Mouse (Mus musculus): ENCODE measurements around the gene Wdr90. TPM values are rescaled to one million over a fixed set of nuclear protein-coding genes. Genes with fewer than 3 reads are reported as not detected.
A peak's percentile ranks its signal among the peaks of the same experiment; 100 is the strongest.
"Not testable (repeated sequence)": the region's sequence is repeated elsewhere in the genome, so short reads cannot be mapped to it uniquely, and the experiment has no call there.

Wdr90 gene
- total RNA-seq, 2 experiments from 2014 or later = 1.2 to 2.1 TPM

DNA sequence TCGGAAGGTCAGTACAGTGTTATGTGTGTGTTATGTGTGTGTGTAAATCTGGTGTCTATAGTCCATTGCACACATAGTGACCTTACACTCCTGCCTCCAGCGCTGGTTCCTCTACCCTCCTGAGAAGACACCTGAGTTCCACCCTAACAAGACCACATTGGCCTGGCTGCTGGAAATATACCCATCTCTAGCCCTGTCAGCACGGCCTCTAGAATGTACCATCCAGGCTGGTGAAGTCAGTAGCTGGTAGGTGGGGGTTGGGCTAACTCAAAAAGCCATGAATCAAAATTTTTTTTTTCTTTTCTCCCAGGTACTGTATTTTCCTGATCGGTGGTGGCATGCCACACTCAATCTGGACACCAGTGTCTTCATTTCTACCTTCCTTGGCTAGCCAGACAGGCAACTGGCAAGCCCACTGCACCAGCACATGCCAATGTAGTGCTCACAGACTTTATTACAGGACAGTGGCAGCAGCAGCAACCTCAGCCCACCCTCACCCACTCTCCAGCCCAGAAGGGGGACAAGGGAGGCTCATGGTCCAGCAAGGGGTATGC is 31.0 kb downstream of the Wdr90 start:
- no peak for DNase-seq

DNA sequence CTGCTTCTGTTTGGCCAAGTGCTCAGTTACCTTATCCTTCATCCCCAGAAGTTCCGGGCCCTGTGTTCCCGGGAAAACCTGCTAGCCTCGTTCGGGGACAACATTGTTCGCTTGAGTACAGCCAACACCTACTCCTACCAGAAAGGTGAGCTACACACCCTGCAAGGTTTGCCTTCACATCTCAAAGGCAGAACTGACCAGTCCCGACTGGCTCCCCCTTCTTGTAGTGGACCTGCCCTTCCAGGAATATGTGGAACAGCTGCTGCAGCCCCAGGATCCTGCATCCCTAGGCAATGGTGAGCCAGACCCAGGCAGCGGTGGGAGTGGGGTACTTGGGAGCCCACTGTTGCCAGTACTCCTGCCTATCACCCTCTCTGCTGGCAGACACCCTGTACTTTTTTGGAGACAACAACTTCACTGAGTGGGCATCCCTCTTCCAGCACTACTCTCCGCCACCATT is 31.7 kb downstream of the Wdr90 start:
- no peak for DNase-seq

DNA sequence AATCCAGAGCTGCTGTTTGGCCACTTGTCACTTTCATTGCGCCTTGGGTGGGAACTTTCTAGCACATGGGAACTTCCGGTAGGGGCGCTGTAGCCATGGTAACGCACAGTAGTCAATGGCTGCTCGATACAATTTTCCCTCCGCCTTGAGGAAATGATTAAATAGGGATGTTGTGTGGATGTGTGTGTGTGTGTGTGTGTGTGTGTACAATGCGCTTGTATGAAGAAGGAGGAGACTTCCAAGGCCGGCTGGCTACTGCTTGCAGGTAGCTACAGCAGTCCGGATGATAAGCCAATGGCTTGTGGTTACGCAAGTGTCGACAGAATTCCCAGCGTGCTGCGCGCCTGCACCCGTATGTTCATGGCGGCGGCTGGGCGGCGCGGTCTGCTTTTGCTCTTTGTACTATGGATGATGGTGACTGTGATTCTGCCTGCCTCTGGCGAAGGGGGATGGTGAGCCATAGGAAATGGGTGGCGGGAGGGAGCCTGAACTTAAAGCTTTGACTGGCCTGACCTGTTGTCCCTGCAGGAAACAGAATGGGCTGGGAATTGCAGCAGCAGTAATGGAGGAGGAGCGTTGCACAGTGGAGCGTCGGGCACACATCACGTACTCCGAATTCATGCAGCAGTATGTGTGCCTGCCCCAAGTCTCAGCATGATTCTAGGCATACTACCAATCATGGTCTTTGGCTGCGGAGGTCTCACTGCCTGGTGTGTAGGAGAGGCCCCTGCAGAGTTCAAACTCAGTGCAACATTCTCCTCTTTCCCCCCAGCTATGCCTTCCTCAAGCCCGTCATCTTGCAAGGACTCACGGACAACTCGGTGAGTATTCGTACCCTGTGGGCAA is 32.4 kb downstream of the Wdr90 start, which contains the start of gene Jmjd8:
TSS of gene Jmjd8 (plus strand) at position 156 of the 846 bp plus-strand sequence.
- DNase-seq = peak; percentile 72

DNA sequence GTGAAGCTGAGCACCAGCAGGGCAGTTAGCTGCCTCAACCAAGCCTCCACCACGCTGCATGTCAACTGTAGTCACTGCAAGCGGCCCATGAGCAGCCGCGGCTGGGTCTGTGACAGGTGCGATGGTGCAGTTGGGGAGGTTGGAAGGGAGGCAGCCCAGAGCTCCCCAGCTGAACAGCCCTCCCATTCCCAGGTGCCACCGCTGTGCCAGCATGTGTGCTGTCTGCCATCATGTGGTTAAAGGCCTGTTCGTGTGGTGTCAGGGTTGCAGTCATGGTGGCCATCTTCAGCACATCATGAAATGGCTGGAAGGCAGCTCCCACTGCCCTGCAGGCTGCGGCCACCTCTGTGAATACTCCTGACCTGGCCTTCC is 33.1 kb downstream of the Wdr90 start:
- DNase-seq = no peak

DNA sequence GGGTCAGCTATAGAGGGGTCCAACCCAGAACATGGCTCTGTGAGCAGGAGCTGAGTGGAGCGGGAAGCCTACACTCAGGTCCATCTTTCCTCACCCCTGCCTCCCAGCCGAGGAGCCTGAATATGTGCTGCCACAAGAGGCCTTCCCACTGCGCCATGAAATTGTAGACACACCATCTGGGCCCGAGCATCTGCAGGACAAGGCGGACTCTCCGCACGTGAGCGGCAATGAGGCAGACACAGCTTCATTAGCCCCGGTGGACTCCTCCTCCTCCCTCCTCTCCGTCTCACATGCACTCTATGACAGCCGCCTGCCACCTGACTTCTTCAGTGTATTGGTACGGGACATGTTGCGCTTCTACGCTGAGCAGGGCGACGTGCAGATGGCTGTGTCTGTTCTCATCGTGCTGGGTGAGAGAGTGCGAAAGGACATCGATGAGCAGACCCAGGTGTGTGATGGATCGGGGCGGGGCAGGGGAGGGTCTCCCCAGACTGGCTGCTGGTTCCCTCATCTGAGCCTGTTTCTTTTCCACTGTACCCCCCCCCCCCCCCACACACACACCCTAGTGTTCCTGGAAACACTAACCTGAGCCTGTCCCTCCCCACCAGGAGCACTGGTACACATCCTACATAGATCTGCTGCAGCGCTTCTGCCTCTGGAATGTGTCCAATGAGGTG is 33.6 kb downstream of the Wdr90 start:
- DNase-seq = no peak

DNA sequence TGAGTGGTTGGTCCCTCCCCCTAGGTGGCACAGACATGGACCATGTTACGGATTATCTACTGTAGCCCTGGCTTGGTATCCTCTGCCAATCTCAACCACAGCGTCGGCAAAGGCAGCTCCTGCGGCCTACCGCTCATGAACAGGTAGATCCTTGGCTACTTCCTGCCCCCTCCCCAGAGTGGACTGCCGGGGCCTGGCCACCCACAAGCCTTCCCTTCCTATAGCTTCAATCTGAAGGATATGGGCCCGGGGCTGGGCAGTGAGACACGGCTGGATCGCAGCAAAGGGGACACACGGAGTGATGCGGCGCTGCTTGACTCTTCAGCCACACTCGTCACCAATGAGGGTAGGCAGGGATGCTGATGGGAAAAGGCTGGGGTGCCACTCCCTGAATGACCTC is 34.3 kb downstream of the Wdr90 start:
- DNase-seq = no peak

DNA sequence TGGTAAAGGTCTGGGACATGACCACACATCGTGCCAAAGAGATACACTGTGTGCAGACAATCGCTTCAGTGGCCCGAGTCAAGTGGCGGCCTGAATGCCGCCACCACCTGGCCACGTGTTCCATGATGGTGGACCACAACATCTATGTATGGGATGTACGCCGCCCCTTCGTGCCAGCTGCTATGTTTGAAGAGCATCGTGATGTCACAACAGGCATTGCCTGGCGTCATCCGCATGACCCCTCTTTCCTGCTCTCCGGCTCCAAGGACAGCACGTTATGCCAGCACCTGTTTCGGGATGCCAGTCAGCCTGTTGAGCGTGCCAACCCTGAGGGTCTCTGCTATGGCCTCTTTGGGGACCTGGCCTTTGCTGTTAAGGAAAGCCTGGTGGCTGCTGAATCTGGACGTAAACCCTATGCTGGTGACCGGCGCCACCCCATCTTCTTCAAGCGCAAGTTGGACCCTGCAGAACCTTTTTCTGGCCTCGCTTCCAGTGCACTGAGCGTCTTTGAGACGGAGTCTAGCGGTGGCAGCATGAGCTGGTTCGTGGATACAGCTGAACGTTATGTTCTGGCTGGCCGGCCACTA is 35.2 kb downstream of the Wdr90 start:
- DNase-seq = no peak

DNA sequence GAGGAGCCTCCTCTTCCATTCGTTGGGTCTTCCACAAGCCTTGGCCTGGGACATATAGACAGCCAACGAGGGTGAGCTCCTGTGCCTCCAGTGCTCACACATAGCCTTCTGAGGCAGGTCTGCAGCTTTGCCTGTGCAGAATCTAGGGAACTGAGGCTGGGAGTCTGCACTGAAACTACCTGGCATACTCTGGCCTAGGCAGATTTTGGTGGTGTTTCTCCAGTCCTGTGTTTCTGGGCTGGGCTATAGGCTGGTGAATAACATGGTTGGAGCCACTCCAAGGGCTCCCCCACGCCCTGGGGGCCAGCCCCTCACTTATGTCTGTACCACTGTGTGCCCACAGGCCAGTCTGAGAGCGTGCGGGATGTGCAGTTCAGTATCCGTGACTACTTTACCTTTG is 36.0 kb downstream of the Wdr90 start:
- no peak for DNase-seq

DNA sequence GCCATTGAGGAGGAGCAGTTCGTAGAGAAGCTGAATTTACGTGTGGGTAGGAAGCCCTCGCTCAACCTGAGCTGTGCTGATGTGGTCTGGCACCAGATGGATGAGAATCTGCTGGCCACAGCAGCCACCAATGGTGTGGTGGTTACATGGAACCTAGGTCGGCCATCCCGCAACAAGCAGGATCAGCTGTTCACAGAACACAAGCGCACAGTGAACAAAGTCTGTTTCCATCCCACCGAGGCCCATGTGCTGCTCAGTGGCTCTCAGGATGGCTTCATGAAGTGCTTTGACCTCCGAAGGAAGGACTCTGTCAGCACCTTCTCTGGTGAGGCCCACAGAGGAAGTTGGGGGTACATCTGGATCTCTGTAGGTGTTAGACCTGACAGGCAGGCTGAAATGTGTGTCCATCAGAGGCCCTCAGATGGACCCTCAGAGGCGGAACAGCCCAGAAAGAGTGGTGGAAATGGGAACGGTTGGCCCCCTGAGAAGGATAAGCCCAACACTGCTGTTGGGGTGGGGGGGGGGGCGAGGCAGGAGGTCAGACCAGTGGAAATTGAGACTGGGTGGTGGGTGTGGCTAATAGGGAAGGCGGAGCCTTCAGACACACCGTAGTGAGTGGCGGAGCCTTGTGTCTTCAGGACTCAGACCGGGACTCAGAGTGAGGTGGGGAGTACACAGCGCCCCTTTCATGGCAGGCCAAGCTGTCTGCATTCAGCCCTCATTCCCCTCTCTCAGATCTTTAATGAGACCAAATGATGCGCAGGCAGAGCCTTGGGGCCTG is 36.7 kb downstream of the Wdr90 start:
- no peak for DNase-seq

DNA sequence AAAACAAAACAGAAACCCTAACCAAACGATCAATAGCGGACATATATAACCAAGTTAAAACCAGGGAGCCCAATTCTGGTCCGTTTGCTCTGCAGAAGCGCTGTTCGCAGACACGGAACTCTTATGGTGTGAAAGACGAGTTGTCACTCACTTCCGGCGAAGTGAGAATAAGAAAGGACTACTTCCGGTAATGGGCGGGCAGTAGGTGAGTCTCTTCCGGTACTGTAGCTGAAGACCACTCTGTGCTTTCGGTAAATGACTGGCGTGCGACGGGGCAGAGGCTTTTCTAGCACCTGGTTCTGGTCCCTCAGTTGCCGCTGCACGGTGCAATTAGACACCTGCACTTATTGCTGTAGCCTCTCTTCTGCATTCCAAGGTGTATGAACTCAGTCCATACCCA is 37.8 kb downstream of the Wdr90 start, which contains the start of gene Wdr24:
TSS of gene Wdr24 (plus strand) at position 176 of the 400 bp plus-strand sequence.
- no peak for DNase-seq

DNA sequence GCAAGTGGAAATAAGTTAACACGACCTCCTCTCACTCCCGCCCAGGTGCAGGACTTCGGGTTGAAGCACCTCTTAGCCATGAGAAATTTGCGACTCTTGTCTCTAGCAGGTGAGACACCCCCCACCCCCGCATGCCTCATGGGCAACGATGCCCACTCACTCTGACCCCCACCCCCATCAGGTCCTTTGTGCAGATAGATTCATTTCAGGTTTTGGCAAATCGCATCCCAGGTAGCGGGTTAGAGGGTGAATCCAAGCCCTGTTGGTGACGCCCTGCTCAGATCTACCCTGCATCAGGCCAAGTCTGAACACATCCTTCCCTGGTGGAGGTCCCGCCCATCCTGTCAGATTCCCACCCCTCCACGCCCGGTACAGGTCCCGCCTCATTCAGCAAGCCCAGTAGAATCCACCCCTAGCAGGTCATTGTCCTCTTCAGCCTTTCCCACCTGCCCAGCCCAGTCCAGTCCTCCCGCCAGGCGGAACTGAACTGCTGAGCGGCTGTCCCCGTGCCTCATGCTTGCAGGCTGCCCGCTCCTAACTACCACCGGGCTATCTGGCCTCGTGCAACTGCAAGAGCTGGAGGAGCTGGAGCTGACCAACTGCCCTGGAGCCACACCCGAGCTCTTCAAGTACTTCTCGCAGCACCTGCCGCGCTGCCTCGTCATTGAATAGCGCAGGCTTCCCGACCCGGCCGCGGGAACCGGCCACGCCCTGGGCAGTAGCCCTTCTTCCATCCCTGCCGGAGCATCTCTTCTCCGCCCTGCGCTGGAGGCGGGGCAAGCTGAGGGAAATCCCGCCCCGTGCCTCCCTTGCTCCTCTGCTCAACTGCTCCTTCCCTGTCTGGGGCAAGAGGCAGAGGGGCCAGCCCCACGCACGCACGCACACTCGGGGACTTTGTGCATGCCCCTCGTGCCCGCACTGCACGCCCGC is 42.2 kb downstream of the Wdr90 start:
- no peak for DNase-seq

DNA sequence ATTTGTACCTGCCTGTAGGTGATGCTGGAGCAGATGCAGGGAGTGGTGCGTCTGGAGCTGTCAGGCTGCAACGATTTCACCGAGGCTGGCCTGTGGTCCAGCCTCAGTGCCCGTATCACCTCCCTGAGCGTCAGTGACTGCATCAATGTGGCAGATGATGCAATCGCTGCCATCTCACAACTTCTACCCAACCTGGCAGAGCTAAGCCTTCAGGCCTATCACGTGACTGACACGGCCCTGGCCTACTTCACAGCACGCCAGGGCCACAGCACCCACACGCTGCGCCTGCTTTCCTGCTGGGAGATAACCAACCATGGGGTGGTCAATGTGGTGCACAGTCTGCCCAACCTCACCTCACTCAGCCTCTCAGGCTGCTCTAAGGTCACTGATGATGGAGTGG is 43.6 kb downstream of the Wdr90 start:
- DNase-seq = no peak

DNA sequence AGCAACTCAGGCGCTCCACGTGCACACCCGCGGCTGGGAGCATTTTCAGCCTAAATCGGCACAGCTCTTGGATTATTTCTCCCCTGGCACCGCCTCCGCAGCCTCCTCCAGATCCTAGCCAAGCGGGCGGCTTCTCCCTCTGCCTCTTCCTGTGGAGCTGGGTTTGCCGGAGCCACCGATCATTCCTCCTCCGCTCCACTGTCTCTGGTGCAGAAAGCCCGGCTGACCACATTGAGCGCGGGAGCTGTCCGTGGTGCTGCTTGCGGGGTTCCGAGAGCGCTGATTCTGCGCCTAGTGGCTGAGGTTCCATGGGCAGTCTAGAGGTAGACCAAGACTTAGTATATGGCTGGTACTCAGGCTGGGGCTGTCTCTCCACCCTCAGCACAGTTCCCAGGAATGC is 47.8 kb downstream of the Wdr90 start:
- DNase-seq = peak; percentile 55

DNA sequence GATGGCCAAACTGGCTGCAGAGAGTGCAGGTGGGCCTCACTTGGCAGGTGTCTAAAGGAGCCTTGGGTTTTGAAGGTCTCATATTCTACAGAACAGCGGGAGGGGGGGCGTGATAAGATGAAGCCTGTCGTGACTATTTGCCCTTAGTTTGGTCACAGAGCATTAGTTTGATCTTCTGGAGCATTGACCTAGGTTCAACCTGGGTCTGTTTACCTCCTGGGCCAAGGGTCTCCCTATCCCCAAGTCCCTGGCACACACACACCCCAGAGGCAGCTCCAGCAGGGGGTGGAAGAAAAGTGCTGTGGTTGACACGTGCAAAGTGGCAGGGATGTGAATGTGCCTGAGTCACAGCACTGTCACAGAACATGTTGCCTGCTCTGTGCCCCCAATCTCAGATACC is 50.4 kb downstream of the Wdr90 start:
- no peak for DNase-seq

DNA sequence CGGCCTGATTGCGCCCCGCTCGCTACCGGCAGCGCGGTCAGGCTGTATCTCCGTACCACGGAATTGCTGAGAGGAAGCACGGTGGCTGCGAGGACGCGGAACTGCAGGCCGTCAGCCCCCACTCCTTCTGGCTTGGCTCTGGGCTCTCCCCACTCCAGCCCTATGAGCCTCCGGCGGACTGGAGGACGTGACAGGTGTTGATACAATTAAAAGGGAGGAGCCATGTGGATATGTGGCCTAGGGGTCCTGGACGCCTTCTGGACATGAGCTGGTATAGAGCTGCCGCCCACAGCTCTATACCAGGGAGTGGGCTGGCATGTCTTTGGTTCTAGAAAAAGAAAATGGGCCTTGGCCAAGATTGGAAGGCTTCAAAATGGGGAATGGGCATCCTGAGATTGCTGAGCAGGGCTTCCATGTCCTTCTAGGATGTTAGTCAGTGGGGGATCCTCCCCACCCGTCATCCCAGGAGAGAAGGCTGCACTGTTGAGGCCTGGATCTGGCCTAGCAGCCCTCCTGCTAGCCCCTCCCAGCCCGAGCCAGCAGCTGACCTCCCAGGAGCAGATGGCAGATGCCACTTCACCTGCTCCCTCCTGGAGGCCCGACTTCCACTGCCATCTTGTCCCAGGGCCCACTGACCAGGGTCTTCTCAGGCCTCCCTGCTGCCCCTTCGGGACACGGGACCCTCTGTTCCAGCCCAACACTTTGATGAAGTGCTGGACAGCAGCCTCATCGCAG is 51.5 kb downstream of the Wdr90 start:
- DNase-seq = no peak

DNA sequence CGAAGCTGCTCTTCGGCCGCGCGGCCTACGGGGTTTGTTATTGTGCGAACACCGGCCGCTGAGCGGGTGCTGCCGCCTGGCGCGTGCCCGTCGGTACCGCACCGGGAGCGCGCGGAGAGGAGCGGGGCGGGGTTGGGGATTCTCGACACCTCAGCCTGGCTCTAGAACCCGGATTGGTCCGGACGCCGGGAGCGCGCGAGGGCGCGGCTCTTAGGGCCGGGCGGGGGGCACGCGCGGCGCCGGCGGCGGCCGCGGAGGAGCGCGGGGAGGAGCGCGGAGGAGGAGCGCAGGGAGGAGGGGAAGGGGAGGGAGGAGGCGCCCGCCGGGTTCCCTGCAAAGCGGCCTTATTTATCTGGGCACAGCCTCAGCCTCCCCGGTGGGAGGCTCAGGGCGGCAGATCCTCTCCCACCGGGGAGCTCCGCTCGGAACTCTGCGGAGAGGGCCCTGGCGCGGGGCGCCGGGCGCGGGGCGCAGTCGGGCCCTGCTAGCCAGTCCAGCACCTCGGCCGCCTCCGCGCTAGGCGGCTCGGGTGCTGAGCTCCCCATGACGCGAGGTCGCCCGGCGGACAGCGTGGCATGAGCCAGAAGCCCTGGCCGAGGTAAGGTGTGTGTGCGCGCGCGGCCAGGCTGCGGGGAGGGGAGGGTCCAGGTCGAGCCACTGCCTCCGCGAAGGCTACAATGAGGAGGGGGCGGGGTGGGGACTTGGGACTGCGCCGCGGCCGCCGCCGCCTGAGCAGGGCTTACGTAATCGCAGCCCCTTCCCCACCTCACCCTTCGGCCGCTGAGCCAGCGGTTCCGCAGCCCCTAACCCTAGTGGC is 52.3 kb downstream of the Wdr90 start, which contains the start of gene Fbxl16:
TSS of gene Fbxl16 (plus strand) at position 297 of the 817 bp plus-strand sequence.
- peak; percentile 55 for DNase-seq

DNA sequence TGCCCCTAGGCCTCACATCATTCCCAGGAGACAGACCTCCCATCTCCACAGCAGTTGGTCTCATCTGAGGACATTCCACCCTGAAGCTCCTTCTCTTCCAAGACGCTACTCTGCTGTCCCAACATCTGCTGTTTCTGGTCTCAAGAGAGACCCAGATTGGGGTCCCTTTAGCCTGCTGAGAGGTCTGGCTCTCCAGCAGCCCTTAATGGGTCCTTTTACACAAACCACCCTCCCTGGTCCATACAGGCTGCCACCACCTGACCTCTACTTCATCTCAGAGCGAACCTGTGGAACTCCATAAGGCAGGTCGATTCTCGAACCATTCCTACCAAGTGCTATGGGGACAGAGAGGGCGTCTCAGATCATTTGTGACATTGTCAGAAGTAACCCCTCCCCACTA is 53.3 kb downstream of the Wdr90 start:
- DNase-seq = no peak

DNA sequence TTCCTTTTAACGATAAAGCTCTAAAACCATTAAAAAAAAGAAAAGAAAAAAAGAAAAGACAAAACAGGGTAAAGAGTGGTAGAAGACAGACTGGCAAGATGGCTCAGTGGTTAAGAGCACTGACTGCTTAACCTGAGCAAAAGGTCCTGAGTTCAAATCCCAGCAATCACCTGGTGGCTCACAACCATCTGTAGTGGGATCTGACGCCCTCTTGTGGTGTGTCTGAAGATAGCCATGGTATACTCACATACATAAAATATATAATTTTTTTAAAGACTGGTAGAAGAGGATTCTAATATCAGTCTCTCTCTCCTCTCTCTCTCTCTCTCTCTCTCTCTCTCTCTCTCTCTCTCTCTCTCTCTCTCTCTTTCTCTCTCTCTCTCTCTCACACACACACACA is 53.8 kb downstream of the Wdr90 start:
- DNase-seq = not testable (repeated sequence)

DNA sequence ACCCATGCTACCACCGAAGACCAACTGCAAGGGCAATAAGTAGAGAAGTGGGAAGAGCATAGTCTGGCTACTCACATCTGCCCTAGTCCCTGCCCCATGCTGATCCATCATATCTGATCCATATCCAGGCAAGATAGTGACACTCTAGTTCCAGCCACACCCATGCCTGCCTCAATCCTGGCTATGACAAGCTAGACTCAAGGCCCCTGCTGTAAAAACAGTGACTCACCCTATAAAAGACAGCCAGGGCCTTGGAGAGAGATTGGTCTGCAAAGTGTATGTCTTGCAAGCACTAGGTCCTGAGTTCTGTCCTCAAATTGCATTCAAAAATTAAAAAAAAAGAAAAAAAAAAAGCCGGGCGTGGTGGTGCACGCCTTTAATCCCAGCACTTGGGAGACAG is 54.8 kb downstream of the Wdr90 start:
- no peak for DNase-seq
